Mouse (Mus musculus) heart, adult 10 weeks (tissue): ENCODE measurements around the gene Lrp1. TPM values are rescaled to one million over a fixed set of nuclear protein-coding genes. Genes with fewer than 3 reads are reported as not detected.

ENCODE experiments used
- polyA plus RNA-seq: library from polyadenylated mRNA; stranded (reverse); fragments of 350-450 nt; fragmentation: Illumina TruSeq; extraction: RNeasy Lipid Tissue Mini Kit (QIAGEN cat#74804); gene quantifications from one replicate; pipeline ENCODE4 v1.2.3, GENCODE M21; 2014; ENCODE audit warnings: low read depth, low replicate concordance

The Lrp1 gene
- polyA plus RNA-seq: 87.8 TPM

GRCm38 (mm10) chr10:127620406-127621190, at the start of gene Lrp1:
Gene Lrp1 (minus strand): TSS chr10:127621148.

GRCm38 (mm10) chr10:127668093-127669050, 47.4 kb upstream of the Lrp1 start, which contains the start of gene Nab2:
Gene Nab2 (minus strand): TSS chr10:127668568.

GRCm38 (mm10) chr10:127666501-127667268, 45.7 kb upstream of the Lrp1 start, which contains the start of gene Nemp1:
Gene Nemp1 (plus strand): TSS chr10:127666901.

GRCm38 (mm10) chr10:127642772-127643552, 22.0 kb upstream of the Lrp1 start, which contains the start of gene Stat6:
Gene Stat6 (plus strand): TSS chr10:127642986.

GRCm38 (mm10) chr10:127534036-127534928, 86.7 kb downstream of the Lrp1 start, which contains the start of gene Nxph4:
Gene Nxph4 (minus strand): TSS chr10:127534559.

GRCm38 (mm10) chr10:127522088-127522581, 98.8 kb downstream of the Lrp1 start, which contains the start of gene Shmt2:
Gene Shmt2 (minus strand): TSS chr10:127522444.

GRCm38 (mm10) chr10:127514764-127515163, 106.2 kb downstream of the Lrp1 start, which contains the start of gene Ndufa4l2:
Gene Ndufa4l2 (plus strand): TSS chr10:127514967.

GRCm38 (mm10) chr10:127500894-127501893, 119.8 kb downstream of the Lrp1 start, which contains the start of gene Stac3:
Gene Stac3 (plus strand): TSS chr10:127501686.

Other genes starting within 250 kb of the Lrp1 start
- 142 TPM for gene R3hdm2, start 240.8 kb downstream of the Lrp1 start, polyA plus RNA-seq
- gene Stac3, start 119.5 kb downstream of the Lrp1 start, polyA plus RNA-seq: 1.7 TPM
- gene Ndufa4l2, start 106.2 kb downstream of the Lrp1 start, polyA plus RNA-seq: 37.8 TPM
- 47.5 TPM for gene Shmt2, start 98.7 kb downstream of the Lrp1 start, polyA plus RNA-seq
- gene Nxph4, start 86.6 kb downstream of the Lrp1 start, polyA plus RNA-seq: not detected
- 48.3 TPM for gene Stat6, start 21.8 kb upstream of the Lrp1 start, polyA plus RNA-seq
- 5.4 TPM for gene Nemp1, start 45.8 kb upstream of the Lrp1 start, polyA plus RNA-seq
- 10.6 TPM for gene Nab2, start 47.4 kb upstream of the Lrp1 start, polyA plus RNA-seq
- gene Myo1a, start 84.0 kb upstream of the Lrp1 start, polyA plus RNA-seq: 0.34 TPM
- gene Tac2, start 103.3 kb upstream of the Lrp1 start, polyA plus RNA-seq: not detected
- 4.4 TPM for gene Zbtb39, start 118.4 kb upstream of the Lrp1 start, polyA plus RNA-seq
- 4.0 TPM for gene Gpr182, start 130.6 kb upstream of the Lrp1 start, polyA plus RNA-seq
- gene Rdh1, start 138.6 kb upstream of the Lrp1 start, polyA plus RNA-seq: not detected
- gene Rdh16f1, start 138.6 kb upstream of the Lrp1 start, polyA plus RNA-seq: not detected
- gene Rdh9, start 155.2 kb upstream of the Lrp1 start, polyA plus RNA-seq: 0.31 TPM
- gene Rdh16, start 180.0 kb upstream of the Lrp1 start, polyA plus RNA-seq: not detected
- not detected for gene Rdh19, start 228.8 kb upstream of the Lrp1 start, polyA plus RNA-seq
- not detected for gene Rdh16f2, start 245.3 kb upstream of the Lrp1 start, polyA plus RNA-seq